Mouse (Mus musculus) left cerebral cortex, postnatal 25 days (tissue): ENCODE data around the gene Mex3d. TPM values are rescaled to one million over a fixed set of nuclear protein-coding genes. Genes with fewer than 3 reads are reported as not detected.

Experiments
- DNase-seq, 2 experiments: peaks; one replicate each; pipeline ENCODE4 v3.0.0; 2022; ENCODE audit warnings: low spot score in 2 of 2, mixed read lengths in 1 of 2
- intact Hi-C: fragments of 180-260 bp; cut with DNase I; formaldehyde crosslinking; loops from one replicate; pipeline ENCODE4 v1.15.1; 2025
- total RNA-seq, 2 experiments: library from RNA; stranded (reverse); gene quantifications; 2 replicates each; pipeline ENCODE4 v1.2.3; 2021

Mex3d gene
- 10 to 100 TPM; 17.7 to 22.2 TPM for total RNA-seq

- DNase-seq, result peak; percentile 82 to 91
- intact Hi-C loops, result no loop called here
Observed at GRCm38 (mm10) chr10:80387522-80387959, at the start of gene Mex3d. Gene Mex3d (minus strand): TSS chr10:80387659.

- intact Hi-C loops, result no loop called here
- DNase-seq, result no peak
Observed at GRCm38 (mm10) chr10:80436276-80436675, 48.8 kb upstream of the Mex3d start.

- DNase-seq, result no peak
- intact Hi-C loops, result no loop called here
Observed at GRCm38 (mm10) chr10:80435764-80436163, 48.3 kb upstream of the Mex3d start.

GRCm38 (mm10) chr10:80434823-80435222 is 47.4 kb upstream of the Mex3d start:
- intact Hi-C loops, result no loop called here
- no peak for DNase-seq

GRCm38 (mm10) chr10:80434233-80434592 is 46.8 kb upstream of the Mex3d start:
- intact Hi-C loops, result no loop called here
- DNase-seq, result no peak

GRCm38 (mm10) chr10:80433513-80434232 is 46.2 kb upstream of the Mex3d start, which contains the start of gene Tcf3:
Gene Tcf3 (minus strand): TSS chr10:80433647.
- DNase-seq, result peak; percentile 96 to 99
- intact Hi-C loops, result no loop called here

- intact Hi-C loops, result no loop called here
Observed at GRCm38 (mm10) chr10:80432936-80433512, 45.6 kb upstream of the Mex3d start.

GRCm38 (mm10) chr10:80432387-80432785 is 44.9 kb upstream of the Mex3d start:
- no peak for DNase-seq
- intact Hi-C loops, result no loop called here

More at GRCm38 (mm10) chr10:80432936-80433512, 45.6 kb upstream of the Mex3d start:
- no peak for DNase-seq

GRCm38 (mm10) chr10:80431570-80432386 is 44.3 kb upstream of the Mex3d start:
- intact Hi-C loops, result no loop called here

GRCm38 (mm10) chr10:80430375-80430980 is 43.0 kb upstream of the Mex3d start:
- no peak for DNase-seq
- intact Hi-C loops, result no loop called here

More at GRCm38 (mm10) chr10:80431570-80432386, 44.3 kb upstream of the Mex3d start:
- no peak for DNase-seq

GRCm38 (mm10) chr10:80429800-80430199 is 42.3 kb upstream of the Mex3d start:
- no peak for DNase-seq
- intact Hi-C loops, result no loop called here

GRCm38 (mm10) chr10:80425041-80425440 is 37.6 kb upstream of the Mex3d start:
- DNase-seq, result no peak
- intact Hi-C loops, result no loop called here

GRCm38 (mm10) chr10:80423562-80423961 is 36.1 kb upstream of the Mex3d start:
- intact Hi-C loops, result no loop called here
- no peak for DNase-seq

GRCm38 (mm10) chr10:80421651-80422472 is 34.4 kb upstream of the Mex3d start:
- DNase-seq, result no peak
- intact Hi-C loops, result no loop called here

GRCm38 (mm10) chr10:80421208-80421607 is 33.7 kb upstream of the Mex3d start:
- intact Hi-C loops, result no loop called here
- DNase-seq, result no peak

GRCm38 (mm10) chr10:80420729-80421128 is 33.3 kb upstream of the Mex3d start:
- intact Hi-C loops, result no loop called here
- DNase-seq, result no peak

GRCm38 (mm10) chr10:80419419-80419818 is 32.0 kb upstream of the Mex3d start:
- intact Hi-C loops, result no loop called here
- no peak for DNase-seq

- intact Hi-C loops, result no loop called here
- no peak for DNase-seq
Observed at GRCm38 (mm10) chr10:80418311-80418710, 30.9 kb upstream of the Mex3d start.

- intact Hi-C loops, result no loop called here
- no peak for DNase-seq
Observed at GRCm38 (mm10) chr10:80417841-80418240, 30.4 kb upstream of the Mex3d start.
